Mouse (Mus musculus) cortical plate, adult 2 months (tissue): ENCODE measurements at regions not wholly inside any gene's neighbourhood (a gene's known extent, or its start where the extent isn't known, plus 50 kb on each side); places are given as distances from the start of the nearest gene placed in this dataset.

ENCODE experiments used
- H3K27ac ChIP-seq: fragments of 200-500 bp; 2 replicates; pipeline ENCODE4 v1.5.1; 2012; ENCODE audit warnings: low read length, control low read depth, inconsistent platforms; ENCODE audit not compliant: insufficient read depth
- H3K4me1 ChIP-seq: fragments of 200-500 bp; 2 replicates; pipeline ENCODE4 v1.6.1; 2011; ENCODE audit warnings: low read length; ENCODE audit not compliant: control insufficient read depth, insufficient read depth
- H3K4me3 ChIP-seq: fragments of 200-500 bp; 2 replicates; pipeline ENCODE4 v1.5.1; 2011; ENCODE audit warnings: mild to moderate bottlenecking, low read length, control low read depth; ENCODE audit not compliant: insufficient read depth
- CTCF ChIP-seq: fragments of 200-500 bp; IDR thresholded peaks from 2 replicates; pipeline ENCODE4 v1.5.1; 2011; ENCODE audit warnings: mild to moderate bottlenecking, control low read depth, low read length; ENCODE audit not compliant: insufficient read depth; ENCODE audit errors: extremely low read depth
- POLR2A ChIP-seq: fragments of 200-500 bp; IDR thresholded peaks from 2 replicates; pipeline ENCODE4 v1.6.1; 2011; ENCODE audit warnings: mild to moderate bottlenecking, low read length, control low read depth; ENCODE audit not compliant: insufficient read depth; ENCODE audit errors: extremely low read depth

- H3K4me1 ChIP-seq: no peaks in the 10 kb centered on the region
- no peak overlapping the region for H3K27ac ChIP-seq
- H3K4me3 ChIP-seq: no peak overlapping the region
- TF ChIP-seq CTCF (no peak), POLR2A (no peak)
These were observed 184.4 kb downstream of the Pdgfra start for GRCm38 (mm10) chr5:75336454-75336853.

GRCm38 (mm10) chr5:75338439-75338838 lies 186.3 kb downstream of the Pdgfra start:
- no peak for TF ChIP-seq POLR2A
- TF ChIP-seq CTCF: no peak
- Histone ChIP-seq H3K27ac (no peak overlapping the region), H3K4me3 (no peak overlapping the region), H3K4me1 (no peaks in the 10 kb centered on the region)

DNA sequence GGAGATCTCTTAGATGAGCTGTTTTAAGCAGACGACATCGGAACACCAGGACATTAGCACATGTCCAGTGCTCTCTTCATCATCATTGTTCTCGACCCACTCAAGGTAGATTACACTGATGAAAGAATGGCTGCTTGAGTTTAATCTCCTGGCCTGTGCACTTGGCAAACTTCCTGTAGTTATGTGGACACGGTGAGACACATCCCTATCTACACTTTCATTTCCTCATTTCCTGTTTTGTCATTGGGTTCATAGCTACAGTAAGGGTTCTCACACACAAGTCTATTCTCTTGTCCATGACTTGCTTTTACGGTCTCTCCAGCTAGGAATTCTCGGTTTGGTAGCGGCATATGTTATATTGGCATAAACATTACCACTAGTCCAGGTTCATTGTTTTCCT lies 190.5 kb downstream of the Pdgfra start:
- Histone ChIP-seq H3K4me1 (no peaks in the 10 kb centered on the region), H3K4me3 (no peak overlapping the region), H3K27ac (no peak overlapping the region)
- TF ChIP-seq CTCF: no peak
- TF ChIP-seq POLR2A: no peak

DNA sequence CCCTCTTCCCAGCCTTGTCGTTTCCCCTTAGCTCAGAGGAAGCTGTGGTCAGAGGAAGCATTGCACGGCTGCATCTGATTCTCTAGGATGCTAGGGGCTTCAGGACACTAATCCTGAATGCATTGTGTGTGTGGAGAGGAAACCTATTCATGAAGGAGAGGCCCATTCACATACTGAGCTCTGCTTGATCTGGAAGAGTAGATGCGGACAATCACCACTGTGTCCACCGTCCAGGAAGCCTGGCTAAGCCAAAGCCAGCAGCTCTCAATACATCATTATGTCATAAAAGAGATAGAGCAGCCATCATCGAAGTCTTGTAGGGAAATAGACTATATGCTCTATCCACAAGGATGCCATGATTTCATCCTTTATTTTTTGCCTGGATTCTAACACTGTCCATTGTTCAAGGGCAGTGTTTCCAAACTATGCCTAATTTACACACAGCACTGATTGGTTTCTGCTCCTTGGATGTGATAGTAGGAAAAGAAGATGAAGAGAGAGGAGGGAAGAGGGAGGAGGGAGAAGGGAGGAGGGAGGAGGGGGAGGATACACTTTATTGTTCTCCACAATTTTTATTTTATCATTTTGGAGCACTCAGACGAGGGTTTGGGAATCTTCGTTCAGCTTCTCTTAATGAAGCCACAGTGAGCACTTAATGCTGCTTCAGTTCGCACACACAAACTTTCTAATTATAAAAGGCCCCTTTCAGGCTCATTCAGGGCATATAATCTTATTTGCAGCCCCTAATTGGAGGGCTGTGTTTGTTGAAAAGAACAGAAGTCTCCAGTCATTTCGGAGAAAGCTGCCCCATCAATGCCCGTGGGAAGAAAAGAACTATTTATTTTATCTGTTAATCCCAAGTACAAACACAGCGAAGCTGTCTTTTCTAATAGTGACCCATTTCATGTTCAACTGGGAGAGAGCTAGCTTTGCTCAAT lies 195.0 kb downstream of the Pdgfra start:
- H3K4me3 ChIP-seq: no peak overlapping the region
- no peaks in the 10 kb centered on the region for H3K4me1 ChIP-seq
- no peak for TF ChIP-seq POLR2A
- no peak for TF ChIP-seq CTCF
- no peak overlapping the region for H3K27ac ChIP-seq

- no peak overlapping the region for H3K4me3 ChIP-seq
- no peaks in the 10 kb centered on the region for H3K4me1 ChIP-seq
- TF ChIP-seq CTCF: peak; percentile 26; the same call in 1 of the 2 replicates
- no peak for TF ChIP-seq POLR2A
- H3K27ac ChIP-seq: no peak overlapping the region
These were observed 195.7 kb downstream of the Pdgfra start for GRCm38 (mm10) chr5:75347774-75348116.

DNA sequence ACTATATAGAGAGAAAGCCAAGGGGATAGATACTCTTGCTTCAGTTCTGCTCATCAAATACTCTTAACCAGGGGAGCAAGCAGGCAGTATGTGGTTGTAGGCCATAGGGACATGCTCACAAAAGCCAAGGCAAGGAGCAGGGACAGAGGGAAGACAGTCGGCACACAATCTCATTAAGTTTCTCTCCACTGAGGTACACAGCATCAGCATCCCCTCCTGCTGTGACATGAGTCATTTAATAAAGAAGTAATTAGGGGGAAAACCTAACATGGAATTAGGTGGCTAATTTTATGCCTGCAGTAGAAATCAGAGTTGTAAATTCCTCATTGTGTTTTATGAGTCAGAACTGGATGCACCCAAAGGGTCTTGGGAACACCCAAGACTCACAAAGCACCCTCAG lies 203.2 kb downstream of the Pdgfra start:
- no peak overlapping the region for H3K27ac ChIP-seq
- H3K4me1 ChIP-seq: no peaks in the 10 kb centered on the region
- TF ChIP-seq POLR2A: no peak
- TF ChIP-seq CTCF: no peak
- H3K4me3 ChIP-seq: no peak overlapping the region

GRCm38 (mm10) chr5:75358869-75359268 lies 206.8 kb downstream of the Pdgfra start:
- H3K4me3 ChIP-seq: no peak overlapping the region
- TF ChIP-seq CTCF: no peak
- TF ChIP-seq POLR2A: no peak
- no peaks in the 10 kb centered on the region for H3K4me1 ChIP-seq
- H3K27ac ChIP-seq: no peak overlapping the region

- H3K4me3 ChIP-seq: no peak overlapping the region
- TF ChIP-seq POLR2A: no peak
- no peak for TF ChIP-seq CTCF
- no peak overlapping the region for H3K27ac ChIP-seq
- H3K4me1 ChIP-seq: no peaks in the 10 kb centered on the region
These were observed 210.9 kb upstream of the Kit start for GRCm38 (mm10) chr5:75363832-75364231.

DNA sequence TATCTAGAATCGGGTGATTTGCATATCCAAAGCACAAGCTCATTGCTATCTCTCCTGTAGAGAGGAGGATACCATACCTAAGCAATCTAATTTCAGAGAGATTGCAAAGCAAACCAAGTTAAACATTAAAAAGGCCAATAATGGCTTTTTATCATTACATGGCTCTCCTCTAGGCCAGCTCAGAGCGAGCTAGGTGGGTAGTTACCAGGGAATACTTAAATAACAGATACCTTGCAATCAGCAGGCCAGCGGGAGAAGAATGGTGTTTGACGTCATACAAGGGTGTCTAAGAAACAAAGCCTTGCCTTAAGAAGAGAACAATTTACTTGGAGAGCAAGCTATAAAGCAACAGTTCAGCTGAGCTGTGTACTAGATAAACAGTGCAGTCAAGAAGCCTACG lies 207.4 kb upstream of the Kit start:
- H3K4me3 ChIP-seq: no peak overlapping the region
- H3K27ac ChIP-seq: no peak overlapping the region
- H3K4me1 ChIP-seq: no peaks in the 10 kb centered on the region
- no peak for TF ChIP-seq CTCF
- TF ChIP-seq POLR2A: no peak

- H3K4me3 ChIP-seq: no peak overlapping the region
- no peaks in the 10 kb centered on the region for H3K4me1 ChIP-seq
- H3K27ac ChIP-seq: no peak overlapping the region
- TF ChIP-seq CTCF: no peak
- TF ChIP-seq POLR2A: no peak
These were observed 206.0 kb upstream of the Kit start for GRCm38 (mm10) chr5:75368691-75369090.
